Mouse (Mus musculus) spleen, adult 2 months (tissue): ENCODE results near the gene Tstd3. TPM values are rescaled to one million over a fixed set of nuclear protein-coding genes. Genes with fewer than 3 reads are reported as not detected.

Source experiments
- DNase-seq, 2 experiments: peaks; one replicate each; pipeline versions ENCODE4 v3.0.0 to v3.0.0-alpha.2; 2012 to 2021; ENCODE audit warnings: low spot score in 2 of 2, low read depth in 1 of 2
- H3K27ac ChIP-seq: fragments of 200-500 bp; 2 replicates; pipeline ENCODE4 v1.5.1; 2012; ENCODE audit warnings: low read length, inconsistent platforms; ENCODE audit not compliant: insufficient read depth
- H3K27me3 ChIP-seq: fragments of 200-500 bp; 2 replicates; pipeline ENCODE4 v1.6.1; 2012; ENCODE audit warnings: mild to moderate bottlenecking, moderate library complexity, low read length, inconsistent platforms; ENCODE audit not compliant: control insufficient read depth, insufficient read depth
- H3K36me3 ChIP-seq: fragments of 200-500 bp; 2 replicates; pipeline ENCODE4 v1.6.1; 2012; ENCODE audit warnings: mild to moderate bottlenecking, low read length, inconsistent platforms; ENCODE audit not compliant: control insufficient read depth, insufficient read depth
- H3K4me1 ChIP-seq: fragments of 200-500 bp; 2 replicates; pipeline ENCODE4 v1.6.1; 2011; ENCODE audit warnings: inconsistent platforms; ENCODE audit not compliant: control insufficient read depth, insufficient read depth, insufficient read length
- H3K4me3 ChIP-seq: fragments of 200-500 bp; 2 replicates; pipeline ENCODE4 v1.5.1; 2011; ENCODE audit warnings: mild to moderate bottlenecking, inconsistent platforms; ENCODE audit not compliant: insufficient read depth, insufficient read length; ENCODE audit errors: extremely low read depth
- CTCF ChIP-seq: fragments of 200-500 bp; IDR thresholded peaks from 2 replicates; pipeline ENCODE4 v1.5.1; 2011; ENCODE audit warnings: mild to moderate bottlenecking, inconsistent platforms; ENCODE audit not compliant: insufficient read depth, insufficient read length, insufficient replicate concordance; ENCODE audit errors: extremely low read depth
- POLR2A ChIP-seq: fragments of 200-500 bp; IDR thresholded peaks from 2 replicates; pipeline ENCODE4 v1.6.1; 2011; ENCODE audit warnings: low read depth, low read length, inconsistent platforms
- WGBS: fragments of 180-500 bp; shearing (Covaris S2); methylation state at CpG from one replicate; pipeline ENCODE4 v1.1.7; 2018; 5-methylcytosine and 5-hydroxymethylcytosine counted together
- polyA plus RNA-seq: library from polyadenylated mRNA; depleted of rRNA; stranded (reverse); fragments of >200 nt; gene quantifications from 2 replicates; pipeline ENCODE4 v1.2.3, GENCODE M21; 2012; rRNA removed

Tstd3 gene
- 1.2 and 1.4 TPM in 2 replicates for polyA plus RNA-seq

- peak within 1 kb of the TSS; percentile 1 for H3K27ac ChIP-seq
- H3K4me3 ChIP-seq: peak within 1 kb of the TSS; percentile 100
- 3% methylated on average over 17 of the region's 17 CpGs for WGBS
- no peaks in the 10 kb centered on the region for H3K36me3 ChIP-seq
- peak; percentile 33 to 74 for DNase-seq
- TF ChIP-seq POLR2A (no peak), CTCF (peak; percentile 77; the same call in 1 of the 2 replicates)
- H3K4me1 ChIP-seq: no peaks in the 10 kb centered on the region
- no peaks in the 10 kb centered on the region for H3K27me3 ChIP-seq
Observed at GRCm38 (mm10) chr4:21766863-21767304, at the start of gene Tstd3, which contains the start of gene Usp45. TSS of gene Tstd3 (minus strand) at chr4:21767212. TSS of gene Usp45 (plus strand) at chr4:21767156.

GRCm38 (mm10) chr4:21814029-21814428 lies 47.0 kb upstream of the Tstd3 start:
- Histone ChIP-seq H3K27ac (no peak overlapping the region), H3K36me3 (peaks cover 18% of the 10 kb centered on the region), H3K27me3 (no peaks in the 10 kb centered on the region), H3K4me3 (no peak overlapping the region), H3K4me1 (no peaks in the 10 kb centered on the region)
- peak; percentile 57; the same call in 1 of the 2 replicates for TF ChIP-seq CTCF
- TF ChIP-seq POLR2A: no peak
- DNase-seq: peak; percentile 13 to 15
- 35% methylated on average over 2 of the region's 2 CpGs for WGBS

- Histone ChIP-seq H3K27me3 (no peaks in the 10 kb centered on the region), H3K27ac (no peak overlapping the region), H3K4me1 (no peaks in the 10 kb centered on the region), H3K4me3 (no peak overlapping the region), H3K36me3 (peaks cover 21% of the 10 kb centered on the region)
- 94% methylated on average over 6 of the region's 6 CpGs for WGBS
- no peak for DNase-seq
- TF ChIP-seq POLR2A (no peak), CTCF (no peak)
Observed at GRCm38 (mm10) chr4:21812635-21813034, 45.6 kb upstream of the Tstd3 start.

GRCm38 (mm10) chr4:21810608-21811007 lies 43.6 kb upstream of the Tstd3 start:
- Histone ChIP-seq H3K4me1 (no peaks in the 10 kb centered on the region), H3K27me3 (no peaks in the 10 kb centered on the region), H3K27ac (no peak overlapping the region), H3K4me3 (no peak overlapping the region), H3K36me3 (peaks cover 16% of the 10 kb centered on the region)
- no peak for TF ChIP-seq CTCF
- no peak for TF ChIP-seq POLR2A
- 94% methylated on average over 3 of the region's 3 CpGs for WGBS
- DNase-seq: no peak

GRCm38 (mm10) chr4:21807204-21807603 lies 40.2 kb upstream of the Tstd3 start:
- Histone ChIP-seq H3K36me3 (peaks cover 21% of the 10 kb centered on the region), H3K27ac (no peak overlapping the region), H3K4me3 (no peak overlapping the region), H3K4me1 (no peaks in the 10 kb centered on the region), H3K27me3 (no peaks in the 10 kb centered on the region)
- WGBS: 92% methylated on average over 5 of the region's 5 CpGs
- TF ChIP-seq POLR2A: no peak
- TF ChIP-seq CTCF: no peak
- DNase-seq: no peak

- TF ChIP-seq CTCF (no peak), POLR2A (no peak)
- DNase-seq: no peak
- Histone ChIP-seq H3K27me3 (no peaks in the 10 kb centered on the region), H3K4me1 (no peaks in the 10 kb centered on the region), H3K27ac (no peak overlapping the region), H3K36me3 (peaks cover 20% of the 10 kb centered on the region), H3K4me3 (no peak overlapping the region)
- 91% methylated on average over 2 of the region's 2 CpGs for WGBS
Observed at GRCm38 (mm10) chr4:21801620-21802019, 34.6 kb upstream of the Tstd3 start.

- peaks cover 20% of the 10 kb centered on the region for H3K36me3 ChIP-seq
- no peak overlapping the region for H3K4me3 ChIP-seq
- H3K27ac ChIP-seq: no peak overlapping the region
- TF ChIP-seq POLR2A (no peak), CTCF (no peak)
- no peak for DNase-seq
- no peaks in the 10 kb centered on the region for H3K27me3 ChIP-seq
- H3K4me1 ChIP-seq: no peaks in the 10 kb centered on the region
- WGBS: 96% methylated on average over 1 of the region's 1 CpGs
Observed at GRCm38 (mm10) chr4:21801013-21801412, 34.0 kb upstream of the Tstd3 start.
